Comparison of ENCODE assay signal across 8 mouse cellular contexts in genomic region chrX:106187737-106188136, GRCm38 (mm10). TPM values are rescaled to one million over a fixed set of nuclear protein-coding genes. Genes with fewer than 3 reads are reported as not detected.
DNase-seq lines count a peak whose midpoint lies in the region; ATAC-seq and TF ChIP-seq lines count a peak whose summit lies in the region.

No protein-coding gene starts in this region.

- H3K27me3 ChIP-seq in liver, postnatal 0 days (ENCODE audit: insufficient read depth, low read length): no peaks in the 10 kb centered on the region
- H3K27me3 ChIP-seq in neural tube, embryonic 14.5 days (ENCODE audit: control insufficient read depth, insufficient read depth, low read length): no peaks in the 10 kb centered on the region

- peaks cover 8% of the 10 kb centered on the region for H3K4me1 ChIP-seq in liver, postnatal 0 days (ENCODE audit: insufficient read depth)
- H3K4me1 ChIP-seq in neural tube, embryonic 14.5 days (ENCODE audit: control insufficient read depth, insufficient read depth, low read length): peaks cover 9% of the 10 kb centered on the region; the same call in 1 of the 2 replicates

- no peak for TF ChIP-seq CTCF in gastrocnemius, adult 2 months (IDR thresholded peaks at IDR 0.05)
- TF ChIP-seq CTCF in liver, postnatal 0 days (IDR thresholded peaks at IDR 0.05; ENCODE audit: low read depth): no peak

- peak overlapping the region; percentile 77 for H3K4me2 ChIP-seq in liver, postnatal 0 days (ENCODE audit: low read depth, low read length)
- H3K4me2 ChIP-seq in neural tube, embryonic 14.5 days (ENCODE audit: low read depth, low read length): peak overlapping the region; percentile 71

- intact Hi-C loops in gastrocnemius, adult 2 months (cut with DNase I): loop anchor here (5.0 to 10.0 kb wide), 2 partner anchors 160 to 1113 kb away; partner anchors contain the start of genes Atp7a and Pbdc1

- WGBS in liver, postnatal 0 days (ENCODE audit: insufficient replicate concordance): 15% methylated on average over 12 of the region's 12 CpGs
- 17% methylated on average over 12 of the region's 12 CpGs for WGBS in neural tube, embryonic 14.5 days

- H3K9ac ChIP-seq in liver, postnatal 0 days (replicated peaks): peak overlapping the region; percentile 64
- peak overlapping the region; percentile 47 for H3K9ac ChIP-seq in neural tube, embryonic 14.5 days (replicated peaks; ENCODE audit: low read depth, low read length)

- H3K9me3 ChIP-seq in liver, postnatal 0 days (ENCODE audit: low read length): no peaks in the 10 kb centered on the region
- no peaks in the 10 kb centered on the region for H3K9me3 ChIP-seq in neural tube, embryonic 14.5 days (ENCODE audit: control insufficient read depth, low read length)

- peaks cover 6% of the 10 kb centered on the region; the same call in 1 of the 2 replicates for H3K36me3 ChIP-seq in liver, postnatal 0 days (replicated peaks; ENCODE audit: insufficient read depth, low read length)
- H3K36me3 ChIP-seq in neural tube, embryonic 14.5 days (ENCODE audit: control insufficient read depth, insufficient read depth, low read length): no peaks in the 10 kb centered on the region

- peak overlapping the region; percentile 80 for H3K4me3 ChIP-seq in gastrocnemius, adult 2 months
- peak overlapping the region; percentile 47 for H3K4me3 ChIP-seq in liver, postnatal 0 days (ENCODE audit: low read depth, low read length)
- H3K4me3 ChIP-seq in neural tube, embryonic 14.5 days (ENCODE audit: low read depth, low read length): peak overlapping the region; percentile 47

- peak overlapping the region; percentile 91 for H3K27ac ChIP-seq in gastrocnemius, adult 2 months
- H3K27ac ChIP-seq in liver, postnatal 0 days (ENCODE audit: low read depth): peak overlapping the region; percentile 56
- no peak overlapping the region; the same call in 1 of the 2 replicates for H3K27ac ChIP-seq in neural tube, embryonic 14.5 days (ENCODE audit: low read depth, low read length)

- ATAC-seq in liver, postnatal 0 days: peak; percentile 31
- ATAC-seq in neural tube, embryonic 14.5 days (ENCODE audit: low read depth): no peak

- DNase-seq in urinary bladder, postnatal 14 days (ENCODE audit: low spot score): peak; percentile 18
- no peak for DNase-seq in urinary bladder, adult 18-20 months (ENCODE audit: low spot score in 2 of 2)
- peak; percentile 26 to 33 for DNase-seq in cerebellum, adult 18-20 months
- peak; percentile 68 for DNase-seq in gastrocnemius, adult 2 months
- peak; percentile 67 for DNase-seq in kidney, adult 11 months
- DNase-seq in liver, postnatal 0 days: peak; percentile 68
- no peak for DNase-seq in layer of hippocampus, adult 8-10 months (ENCODE audit: low spot score in 2 of 2)

- no peak for TF ChIP-seq EP300 in liver, postnatal 0 days (IDR thresholded peaks at IDR 0.05; ENCODE audit: low read depth)

RNA-seq across cellular contexts. Expression of gene Pgk1, which starts 0.8 kb away (rescaled TPM):
- total RNA-seq in gastrocnemius, adult 2 months (2021): 1,000 to 10,000 TPM in 1 of 2 experiments, 100 to 1,000 TPM in 1; 915 to 1,167 TPM
- polyA plus RNA-seq in liver, postnatal 0 days (2015; fragmentation: Nextera tagmentation; extraction: Ambion mirVana): 192 and 201 TPM in 2 replicates
- 266 and 275 TPM in 2 replicates for polyA plus RNA-seq in neural tube, embryonic 14.5 days (2014; fragmentation: Nextera tagmentation; extraction: Ambion mirVana)
- total RNA-seq in layer of hippocampus, adult 8-10 months (2022): 100 to 1,000 TPM; 431 to 479 (median 458) TPM

RNA-seq across cellular contexts. Expression of gene Taf9b, which starts 33.2 kb away (rescaled TPM):
- total RNA-seq in gastrocnemius, adult 2 months (2021): 1 to 10 TPM; 8.2 to 8.4 TPM
- 2.4 and 2.5 TPM in 2 replicates for polyA plus RNA-seq in liver, postnatal 0 days (2015; fragmentation: Nextera tagmentation; extraction: Ambion mirVana)
- 22.2 and 24.7 TPM in 2 replicates for polyA plus RNA-seq in neural tube, embryonic 14.5 days (2014; fragmentation: Nextera tagmentation; extraction: Ambion mirVana)
- total RNA-seq in layer of hippocampus, adult 8-10 months (2022): 10 to 100 TPM; 24.1 to 29.2 (median 26.8) TPM

RNA-seq across cellular contexts. Expression of gene Tlr13, which starts 44.7 kb away (rescaled TPM):
- total RNA-seq in gastrocnemius, adult 2 months (2021): under 1 TPM; 0.11 to 0.15 TPM
- polyA plus RNA-seq in liver, postnatal 0 days (2015; fragmentation: Nextera tagmentation; extraction: Ambion mirVana): 1.2 and 1.5 TPM in 2 replicates
- 0.08 and 0.18 TPM in 2 replicates for polyA plus RNA-seq in neural tube, embryonic 14.5 days (2014; fragmentation: Nextera tagmentation; extraction: Ambion mirVana)
- total RNA-seq in layer of hippocampus, adult 8-10 months (2022): 1 to 10 TPM in 3 of 4 experiments, under 1 TPM in 1; 0.95 to 6.3 (median 3.9) TPM

Comparison
In these comparisons a context has a peak if more than half of its experiments do, and no peak if none do; other contexts are left out.
1. DNase-seq: peak in urinary bladder, postnatal 14 days (single experiment), cerebellum, adult 18-20 months (2 of 2), gastrocnemius, adult 2 months (single experiment), kidney, adult 11 months (single experiment) and liver, postnatal 0 days (single experiment); none in urinary bladder, adult 18-20 months (0 of 2) and layer of hippocampus, adult 8-10 months (0 of 2).
2. Peak in every context shown above with its lines, with median percentiles within 50 percentile points of each other: H3K4me3 ChIP-seq.